Mouse (Mus musculus) brain, embryonic 14.5 days (tissue): ENCODE results near the gene Rfesd.

Experiments
- CTCF ChIP-seq: fragments of 200-500 bp; IDR thresholded peaks from 2 replicates; pipeline ENCODE4 v1.5.1; 2012; ENCODE audit warnings: inconsistent platforms, mild to moderate bottlenecking, moderate library complexity, borderline replicate concordance; ENCODE audit not compliant: insufficient read depth, insufficient read length; ENCODE audit errors: extremely low read depth
- POLR2A ChIP-seq: fragments of 200-500 bp; IDR thresholded peaks from 2 replicates; pipeline ENCODE4 v1.6.1; 2012; ENCODE audit warnings: mild to moderate bottlenecking, inconsistent platforms, borderline replicate concordance; ENCODE audit not compliant: poor library complexity, insufficient read depth, insufficient read length, severe bottlenecking; ENCODE audit errors: extremely low read depth

DNA sequence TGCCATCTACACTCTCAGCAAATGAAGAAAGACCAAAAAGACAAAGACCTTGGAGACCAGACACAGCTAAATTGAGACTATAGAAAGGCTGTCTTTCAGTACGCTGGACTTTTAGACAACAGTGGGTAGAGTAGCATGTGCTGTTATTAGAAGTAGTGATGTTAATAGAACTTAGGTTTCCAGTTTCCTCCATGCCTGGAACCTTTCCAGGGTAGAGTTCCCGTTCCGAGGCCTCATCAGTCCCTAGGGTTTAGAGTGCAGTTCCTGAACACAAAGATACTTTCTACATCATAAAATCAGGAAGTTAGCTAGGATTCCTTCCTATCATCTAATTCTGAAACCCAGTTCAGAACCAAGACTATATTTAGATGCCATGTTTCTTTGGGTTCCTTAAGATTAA, 6.1 kb upstream of the Rfesd start:
- no peak for TF ChIP-seq CTCF
- no peak for TF ChIP-seq POLR2A
